Mouse (Mus musculus) splenic B cell, adult 2 months (primary cell): ENCODE results near the gene Gm10354.
"Not testable (repeated sequence)": the region's sequence is repeated elsewhere in the genome, so short reads cannot be mapped to it uniquely, and the experiment has no call there.

Experiments
- DNase-seq: peaks from one replicate; pipeline ENCODE4 v3.0.0-alpha.2; 2011; ENCODE audit warnings: low read depth, low spot score
- H3K27me3 ChIP-seq: 2 replicates; pipeline ENCODE4 v1.6.1; 2012; ENCODE audit warnings: mild to moderate bottlenecking, low read length, moderate library complexity, mixed read lengths; ENCODE audit not compliant: control insufficient read depth, poor library complexity, insufficient read depth, severe bottlenecking
- H3K36me3 ChIP-seq: 2 replicates; pipeline ENCODE4 v1.6.1; 2012; ENCODE audit warnings: mild to moderate bottlenecking, low read length, moderate library complexity, mixed read lengths; ENCODE audit not compliant: control insufficient read depth, poor library complexity, insufficient read depth, severe bottlenecking

Gene Gm10354

GRCm38 (mm10) chr5:14927047-14927446, 51.7 kb downstream of the Gm10354 start:
- H3K36me3 ChIP-seq, DNase-seq, H3K27me3 ChIP-seq: not testable (repeated sequence)
